Mouse (Mus musculus): ENCODE measurements around the gene Msrb3. TPM values are rescaled to one million over a fixed set of nuclear protein-coding genes. Genes with fewer than 3 reads are reported as not detected.

The Msrb3 gene
- polyA plus RNA-seq, 1 experiment from 2014 or later: 0.50 TPM

GRCm38 (mm10) chr10:120827761-120828160 lies 71.1 kb downstream of the Msrb3 start:
- Histone ChIP-seq H3K36me3 (ENCODE audit: control insufficient read depth, insufficient read depth, low read length) (no peaks in the 10 kb centered on the region), H3K4me2 (ENCODE audit: low read depth, low read length) (no peak overlapping the region), H3K4me3 (ENCODE audit: low read depth, low read length) (no peak overlapping the region), H3K27ac (ENCODE audit: low read depth, low read length) (no peak overlapping the region), H3K4me1 (ENCODE audit: control insufficient read depth, insufficient read depth, low read length) (0 out of 2 replicates have a peak, but pooled peaks cover 3% of the 10 kb centered on the region), H3K9ac (replicated peaks; ENCODE audit: low read depth, low read length) (no peak overlapping the region), H3K27me3 (ENCODE audit: control insufficient read depth, insufficient read depth, low read length) (no peaks in the 10 kb centered on the region), H3K9me3 (ENCODE audit: control insufficient read depth, low read length) (no peaks in the 10 kb centered on the region)
- ATAC-seq (ENCODE audit: low read depth): no peak
- WGBS: 92% methylated on average over 12 of the region's 12 CpGs

DNA sequence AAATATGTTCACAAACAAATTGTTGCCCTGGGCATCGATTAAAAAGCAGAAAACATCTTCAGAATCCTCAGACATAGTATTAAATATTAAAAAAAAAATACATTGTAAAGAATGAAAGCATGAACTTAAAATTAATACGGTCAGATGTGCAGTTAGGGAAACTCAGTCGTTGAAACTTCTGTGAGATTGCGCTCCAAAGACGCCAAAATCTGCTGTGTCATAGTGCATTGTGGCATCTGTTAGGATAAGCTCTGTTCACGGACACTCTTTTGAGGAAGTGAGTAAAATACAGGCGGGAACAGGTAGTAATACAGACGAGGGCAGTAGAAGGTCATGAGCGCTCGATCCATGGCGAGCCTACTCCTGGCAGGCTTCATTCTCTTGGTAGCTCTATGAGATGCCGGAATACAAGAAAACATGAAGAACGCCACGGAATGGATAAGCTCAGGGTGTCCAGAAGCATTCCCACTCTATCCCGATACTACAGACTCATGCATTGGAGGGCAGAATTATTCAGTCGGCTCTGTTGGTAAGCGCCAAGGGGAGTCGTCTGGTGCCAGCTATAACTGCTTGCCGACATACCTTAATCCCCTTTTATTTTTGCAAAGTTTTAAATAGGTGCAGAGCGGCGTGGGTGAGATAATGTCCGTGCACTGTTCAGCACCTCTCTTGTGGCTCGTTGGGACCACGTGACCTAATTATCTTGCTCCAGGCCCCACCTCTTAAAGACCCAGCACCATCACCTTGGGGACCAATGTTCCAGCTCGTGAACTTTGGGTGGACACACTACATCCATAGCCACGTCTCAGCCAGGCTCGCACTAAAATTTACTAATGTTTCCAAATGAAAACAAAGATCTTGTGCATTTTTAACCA lies 71.9 kb downstream of the Msrb3 start:
- ATAC-seq (ENCODE audit: low read depth): no peak
- Histone ChIP-seq H3K4me1 (ENCODE audit: control insufficient read depth, insufficient read depth, low read length) (0 out of 2 replicates have a peak, but pooled peaks cover 3% of the 10 kb centered on the region), H3K9me3 (ENCODE audit: control insufficient read depth, low read length) (no peaks in the 10 kb centered on the region), H3K9ac (replicated peaks; ENCODE audit: low read depth, low read length) (no peak overlapping the region), H3K36me3 (ENCODE audit: control insufficient read depth, insufficient read depth, low read length) (no peaks in the 10 kb centered on the region), H3K4me3 (ENCODE audit: low read depth, low read length) (no peak overlapping the region), H3K27ac (ENCODE audit: low read depth, low read length) (no peak overlapping the region), H3K4me2 (ENCODE audit: low read depth, low read length) (no peak overlapping the region), H3K27me3 (ENCODE audit: control insufficient read depth, insufficient read depth, low read length) (no peaks in the 10 kb centered on the region)
- 81% methylated on average over 27 of the region's 27 CpGs for WGBS

DNA sequence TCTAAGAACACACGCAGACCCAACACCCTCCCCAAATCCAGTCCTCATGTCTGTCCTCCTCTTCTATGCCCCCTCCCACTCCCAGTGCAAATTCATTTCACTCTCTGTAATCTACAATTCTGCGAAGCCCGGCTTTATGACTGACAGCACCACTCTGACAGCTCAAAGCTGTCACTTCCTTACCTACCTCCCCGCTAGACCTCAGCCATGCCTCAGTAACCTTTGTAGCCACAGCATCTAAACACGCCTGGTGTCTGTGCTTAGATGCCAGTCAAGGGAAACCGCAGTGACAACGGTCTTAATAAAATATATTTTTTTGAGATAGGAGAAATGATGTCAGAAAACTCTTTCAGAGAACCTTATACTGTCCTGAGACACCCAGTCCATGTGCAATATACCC lies 72.5 kb downstream of the Msrb3 start:
- ATAC-seq (ENCODE audit: low read depth): no peak
- Histone ChIP-seq H3K27me3 (ENCODE audit: control insufficient read depth, insufficient read depth, low read length) (no peaks in the 10 kb centered on the region), H3K27ac (ENCODE audit: low read depth, low read length) (no peak overlapping the region), H3K9me3 (ENCODE audit: control insufficient read depth, low read length) (no peaks in the 10 kb centered on the region), H3K36me3 (ENCODE audit: control insufficient read depth, insufficient read depth, low read length) (no peaks in the 10 kb centered on the region), H3K4me1 (ENCODE audit: control insufficient read depth, insufficient read depth, low read length) (0 out of 2 replicates have a peak, but pooled peaks cover 3% of the 10 kb centered on the region), H3K4me3 (ENCODE audit: low read depth, low read length) (no peak overlapping the region), H3K4me2 (ENCODE audit: low read depth, low read length) (no peak overlapping the region), H3K9ac (replicated peaks; ENCODE audit: low read depth, low read length) (no peak overlapping the region)
- WGBS: 90% methylated on average over 7 of the region's 7 CpGs

DNA sequence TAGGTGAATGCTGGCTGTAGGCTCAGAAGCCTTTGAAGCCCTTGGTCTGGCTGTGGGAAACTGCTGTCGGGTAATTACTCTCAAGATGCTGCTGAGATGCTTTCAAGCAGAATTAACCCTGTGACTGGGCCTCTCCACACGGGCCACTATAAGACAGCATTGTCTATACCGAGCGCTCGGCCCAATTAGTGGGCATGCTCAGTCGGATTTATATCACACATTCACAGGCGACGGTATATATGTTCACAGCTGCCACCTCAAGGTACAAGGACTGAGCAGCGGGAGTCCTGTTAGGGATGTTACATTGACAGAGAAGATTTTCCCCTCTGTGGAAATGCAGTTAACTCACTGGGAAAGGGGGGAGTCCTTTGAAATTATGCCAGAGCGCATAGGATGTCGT lies 73.3 kb downstream of the Msrb3 start:
- Histone ChIP-seq H3K9me3 (ENCODE audit: control insufficient read depth, low read length) (no peaks in the 10 kb centered on the region), H3K27me3 (ENCODE audit: control insufficient read depth, insufficient read depth, low read length) (no peaks in the 10 kb centered on the region), H3K9ac (replicated peaks; ENCODE audit: low read depth, low read length) (no peak overlapping the region), H3K4me1 (ENCODE audit: control insufficient read depth, insufficient read depth, low read length) (0 out of 2 replicates have a peak, but pooled peaks cover 3% of the 10 kb centered on the region), H3K4me3 (ENCODE audit: low read depth, low read length) (no peak overlapping the region), H3K4me2 (ENCODE audit: low read depth, low read length) (peak overlapping the region; percentile 3; the same call in 1 of the 2 replicates), H3K27ac (ENCODE audit: low read depth, low read length) (no peak overlapping the region), H3K36me3 (ENCODE audit: control insufficient read depth, insufficient read depth, low read length) (no peaks in the 10 kb centered on the region)
- no peak; the same call in 1 of the 2 replicates for ATAC-seq (ENCODE audit: low read depth)
- 19% methylated on average over 11 of the region's 11 CpGs for WGBS

- no peaks in the 10 kb centered on the region for H3K36me3 ChIP-seq (ENCODE audit: control insufficient read depth, insufficient read depth, low read length)
- no peak overlapping the region for H3K27ac ChIP-seq (ENCODE audit: low read depth, low read length)
- no peak overlapping the region for H3K4me3 ChIP-seq (ENCODE audit: low read depth, low read length)
- no peaks in the 10 kb centered on the region for H3K9me3 ChIP-seq (ENCODE audit: control insufficient read depth, low read length)
- ATAC-seq (ENCODE audit: low read depth): no peak
- H3K27me3 ChIP-seq (ENCODE audit: control insufficient read depth, insufficient read depth, low read length): no peaks in the 10 kb centered on the region
- H3K4me2 ChIP-seq (ENCODE audit: low read depth, low read length): no peak overlapping the region
- whole genome bisulfite sequencing: 64% methylated on average over 20 of the region's 20 CpGs
- H3K4me1 ChIP-seq (ENCODE audit: control insufficient read depth, insufficient read depth, low read length): 0 out of 2 replicates have a peak, but pooled peaks cover 3% of the 10 kb centered on the region
- H3K9ac ChIP-seq (replicated peaks; ENCODE audit: low read depth, low read length): no peak overlapping the region
These were observed 77.2 kb downstream of the Msrb3 start for GRCm38 (mm10) chr10:120821491-120822358.

DNA sequence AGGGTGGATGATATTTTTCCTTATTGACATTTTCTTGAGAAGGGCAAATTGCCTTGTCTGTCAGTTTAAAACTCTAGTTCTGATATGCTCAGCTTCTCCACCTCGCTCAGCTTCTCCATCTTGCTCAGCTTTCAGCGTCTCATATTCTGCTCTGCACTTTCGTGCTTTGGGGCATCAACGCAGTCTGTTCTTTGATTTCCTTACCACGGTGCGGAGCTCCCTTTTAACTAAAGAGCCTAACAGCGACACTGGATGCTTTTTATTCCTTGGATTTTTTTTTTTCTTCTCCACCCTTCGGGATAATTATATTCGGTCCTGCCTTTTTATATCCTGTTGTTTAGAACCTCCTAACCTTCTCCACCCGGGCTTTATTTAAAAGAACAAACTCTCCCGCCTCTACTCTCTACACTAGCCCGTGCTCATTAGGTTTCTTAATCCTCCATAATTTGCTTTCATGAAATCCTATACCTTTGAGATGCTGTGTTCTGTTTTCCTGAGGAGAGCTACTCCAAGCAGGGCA lies 78.1 kb downstream of the Msrb3 start:
- Histone ChIP-seq H3K27ac (ENCODE audit: low read depth, low read length) (no peak overlapping the region), H3K9me3 (ENCODE audit: control insufficient read depth, low read length) (no peaks in the 10 kb centered on the region), H3K9ac (replicated peaks; ENCODE audit: low read depth, low read length) (no peak overlapping the region), H3K27me3 (ENCODE audit: control insufficient read depth, insufficient read depth, low read length) (no peaks in the 10 kb centered on the region), H3K36me3 (ENCODE audit: control insufficient read depth, insufficient read depth, low read length) (no peaks in the 10 kb centered on the region), H3K4me1 (ENCODE audit: control insufficient read depth, insufficient read depth, low read length) (0 out of 2 replicates have a peak, but pooled peaks cover 3% of the 10 kb centered on the region), H3K4me3 (ENCODE audit: low read depth, low read length) (no peak overlapping the region), H3K4me2 (ENCODE audit: low read depth, low read length) (no peak overlapping the region)
- ATAC-seq (ENCODE audit: low read depth): no peak
- 67% methylated on average over 12 of the region's 12 CpGs for WGBS

- 82% methylated on average over 5 of the region's 5 CpGs for WGBS
- H3K36me3 ChIP-seq (ENCODE audit: control insufficient read depth, insufficient read depth, low read length): no peaks in the 10 kb centered on the region
- no peak overlapping the region for H3K4me3 ChIP-seq (ENCODE audit: low read depth, low read length)
- no peaks in the 10 kb centered on the region; the same call in 1 of the 2 replicates for H3K4me1 ChIP-seq (ENCODE audit: control insufficient read depth, insufficient read depth, low read length)
- H3K4me2 ChIP-seq (ENCODE audit: low read depth, low read length): no peak overlapping the region
- no peak overlapping the region for H3K9ac ChIP-seq (replicated peaks; ENCODE audit: low read depth, low read length)
- no peaks in the 10 kb centered on the region for H3K9me3 ChIP-seq (ENCODE audit: control insufficient read depth, low read length)
- H3K27ac ChIP-seq (ENCODE audit: low read depth, low read length): no peak overlapping the region
- no peak for ATAC-seq (ENCODE audit: low read depth)
- no peaks in the 10 kb centered on the region for H3K27me3 ChIP-seq (ENCODE audit: control insufficient read depth, insufficient read depth, low read length)
These were observed 83.6 kb downstream of the Msrb3 start for GRCm38 (mm10) chr10:120815290-120815689.

GRCm38 (mm10) chr10:120811796-120812443 lies 87.0 kb downstream of the Msrb3 start:
- H3K4me3 ChIP-seq (ENCODE audit: low read depth, low read length): no peak overlapping the region

More at GRCm38 (mm10) chr10:120811796-120812443, 87.0 kb downstream of the Msrb3 start:
- no peaks in the 10 kb centered on the region for H3K36me3 ChIP-seq (ENCODE audit: control insufficient read depth, insufficient read depth, low read length)
- peaks cover 3% of the 10 kb centered on the region; the same call in 1 of the 2 replicates for H3K4me1 ChIP-seq (ENCODE audit: control insufficient read depth, insufficient read depth, low read length)
- H3K27ac ChIP-seq (ENCODE audit: low read depth, low read length): no peak overlapping the region
- no peak for ATAC-seq (ENCODE audit: low read depth)
- no peak overlapping the region for H3K9ac ChIP-seq (replicated peaks; ENCODE audit: low read depth, low read length)
- H3K9me3 ChIP-seq (ENCODE audit: control insufficient read depth, low read length): no peaks in the 10 kb centered on the region
- WGBS: 67% methylated on average over 24 of the region's 24 CpGs
- no peaks in the 10 kb centered on the region for H3K27me3 ChIP-seq (ENCODE audit: control insufficient read depth, insufficient read depth, low read length)
- no peak overlapping the region for H3K4me2 ChIP-seq (ENCODE audit: low read depth, low read length)

Data from neural tube, embryonic 14.5 days (tissue).